Mouse (Mus musculus) megakaryocyte, embryonic 14.5 days (primary cell): ENCODE results near the gene Olfr827.

ENCODE experiments used
- FLI1 ChIP-seq: IDR thresholded peaks from 2 replicates; pipeline ENCODE4 v1.6.1; 2012; ENCODE audit warnings: low read length, inconsistent platforms, mixed read lengths
- GATA1 ChIP-seq: IDR thresholded peaks from 3 replicates; pipeline ENCODE4 v1.6.1; 2012; ENCODE audit warnings: mixed read lengths, low read length, inconsistent platforms, borderline replicate concordance

DNA sequence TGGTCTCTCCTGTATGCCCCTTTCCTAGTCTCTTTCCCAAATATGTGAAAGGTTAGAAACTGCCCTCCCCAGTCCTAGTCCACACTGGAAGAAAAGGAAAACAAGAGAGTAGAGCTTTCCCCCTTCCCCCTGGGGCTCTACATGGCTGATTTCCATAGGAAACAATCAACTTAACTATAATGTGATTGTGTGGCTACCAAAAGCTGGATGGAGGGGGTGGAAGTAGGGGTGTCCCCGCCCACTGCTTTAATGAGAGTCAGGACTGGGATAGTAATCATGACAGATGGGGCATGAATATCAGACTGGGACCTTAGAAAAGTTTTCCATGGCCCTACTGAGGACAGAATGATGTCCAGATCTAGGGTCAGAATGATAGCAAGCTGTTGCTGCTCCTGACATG, 20.4 kb upstream of the Olfr827 start:
- TF ChIP-seq GATA1 (no peak), FLI1 (no peak)
